Mouse (Mus musculus) limb, embryonic 14.5 days (tissue): ENCODE measurements around the gene Tepp. TPM values are rescaled to one million over a fixed set of nuclear protein-coding genes. Genes with fewer than 3 reads are reported as not detected.

ENCODE experiments used
- ATAC-seq: fragments of 200-750 bp; cut with Nextera tagmentation; 2 replicates; pipeline ENCODE4 v1.8.0; 2017; ENCODE audit warnings: low read depth, moderate number of reproducible peaks, moderate TSS enrichment; ENCODE audit not compliant: low FRiP score
- DNase-seq: peaks from one replicate; pipeline ENCODE4 v3.0.0-alpha.2; 2015; ENCODE audit warnings: low spot score
- H3K27ac ChIP-seq: fragments of 300-500 bp; sonication (generic); replicated peaks from 2 replicates; pipeline ENCODE4 v1.5.1; 2014; ENCODE audit warnings: low read depth, mild to moderate bottlenecking, low read length, moderate library complexity, mixed read lengths
- H3K27me3 ChIP-seq: fragments of 300-500 bp; sonication (generic); 2 replicates; pipeline ENCODE4 v1.6.1; 2014; ENCODE audit warnings: low read length, mixed read lengths; ENCODE audit not compliant: control insufficient read depth, insufficient read depth
- H3K36me3 ChIP-seq: fragments of 300-500 bp; sonication (generic); 2 replicates; pipeline ENCODE4 v1.6.1; 2014; ENCODE audit warnings: mild to moderate bottlenecking, low read length, moderate library complexity, mixed read lengths; ENCODE audit not compliant: control insufficient read depth, insufficient read depth
- H3K4me1 ChIP-seq: fragments of 300-500 bp; sonication (generic); 2 replicates; pipeline ENCODE4 v1.6.1; 2014; ENCODE audit warnings: antibody characterized with exemption, low read length, mixed read lengths; ENCODE audit not compliant: control insufficient read depth, insufficient read depth
- H3K4me2 ChIP-seq: fragments of 300-500 bp; sonication (generic); replicated peaks from 2 replicates; pipeline ENCODE4 v1.6.1; 2014; ENCODE audit warnings: low read depth, mild to moderate bottlenecking, low read length, moderate library complexity; ENCODE audit not compliant: severe bottlenecking
- H3K4me3 ChIP-seq: fragments of 300-500 bp; sonication (generic); replicated peaks from 2 replicates; pipeline ENCODE4 v1.5.1; 2014; ENCODE audit warnings: low read length
- H3K9ac ChIP-seq: fragments of 300-500 bp; sonication (generic); 2 replicates; pipeline ENCODE4 v1.6.1; 2014; ENCODE audit warnings: mild to moderate bottlenecking, low read depth, low read length, moderate library complexity; ENCODE audit not compliant: severe bottlenecking
- H3K9me3 ChIP-seq: fragments of 300-500 bp; sonication (generic); 2 replicates; pipeline ENCODE4 v1.6.1; 2016; ENCODE audit warnings: low read length; ENCODE audit not compliant: control insufficient read depth
- POLR2A ChIP-seq: fragments of 200-500 bp; IDR thresholded peaks from 2 replicates; pipeline ENCODE4 v1.8.0; 2012; ENCODE audit warnings: inconsistent platforms, mild to moderate bottlenecking, moderate library complexity, borderline replicate concordance; ENCODE audit not compliant: insufficient read depth, insufficient read length; ENCODE audit errors: extremely low read depth
- WGBS: fragments of 180-500 bp; shearing (Covaris S2); extraction: QIAGEN DNeasy Blood & Tissue Kit; methylation state at CpG from one replicate; pipeline ENCODE4 v1.1.7; 2014; 5-methylcytosine and 5-hydroxymethylcytosine counted together
- polyA plus RNA-seq, 2 experiments: library from polyadenylated mRNA; depleted of rRNA in 1 of 2; stranded (reverse) in 1 of 2; unstranded in 1 of 2; fragments of >200 nt; fragmentation: Nextera tagmentation in 1 of 2; extraction: Ambion mirVana in 1 of 2; gene quantifications; 2 replicates each; pipeline versions ENCODE4 v1.2.1 to v1.2.3; 2012 to 2014

The Tepp gene
- polyA plus RNA-seq, 2 experiments, result 1.3 TPM; not detected in 1

DNA sequence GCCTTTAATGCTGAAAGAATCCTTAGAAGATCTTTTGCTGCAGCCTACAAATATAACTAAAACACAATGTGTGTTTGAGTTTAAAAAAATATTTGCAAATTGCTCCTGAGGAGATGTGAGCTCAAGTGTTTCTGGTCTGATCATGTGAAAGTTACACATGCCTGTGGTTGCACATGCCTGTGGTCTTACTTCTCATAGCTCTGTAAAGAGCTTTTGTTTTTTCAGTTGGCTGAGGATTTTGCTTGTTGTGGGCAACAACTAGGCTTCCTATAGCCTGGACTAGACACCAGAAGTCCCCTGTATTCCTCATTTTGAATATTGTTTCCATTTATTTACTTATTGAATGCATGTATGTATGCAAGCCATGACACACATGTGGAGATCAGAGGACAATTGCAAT lies 26.0 kb downstream of the Tepp start:
- no peak for DNase-seq
- Histone ChIP-seq H3K4me2 (no peak overlapping the region), H3K4me1 (no peaks in the 10 kb centered on the region), H3K27me3 (no peaks in the 10 kb centered on the region), H3K9me3 (no peaks in the 10 kb centered on the region), H3K36me3 (peaks cover 41% of the 10 kb centered on the region), H3K4me3 (no peak overlapping the region), H3K9ac (no peak overlapping the region), H3K27ac (no peak overlapping the region)
- ATAC-seq, result no peak
- TF ChIP-seq POLR2A, result no peak

GRCm38 (mm10) chr8:95341721-95342120 lies 31.4 kb downstream of the Tepp start:
- no peaks in the 10 kb centered on the region for H3K4me1 ChIP-seq
- H3K27ac ChIP-seq, result no peak overlapping the region
- no peak for TF ChIP-seq POLR2A
- no peak overlapping the region for H3K4me3 ChIP-seq
- H3K27me3 ChIP-seq, result no peaks in the 10 kb centered on the region
- no peaks in the 10 kb centered on the region for H3K9me3 ChIP-seq
- H3K36me3 ChIP-seq, result peaks cover 52% of the 10 kb centered on the region
- H3K4me2 ChIP-seq, result no peak overlapping the region
- 68% methylated on average over 5 of the region's 5 CpGs for WGBS
- ATAC-seq (no peak), DNase-seq (no peak)
- no peak overlapping the region for H3K9ac ChIP-seq

DNA sequence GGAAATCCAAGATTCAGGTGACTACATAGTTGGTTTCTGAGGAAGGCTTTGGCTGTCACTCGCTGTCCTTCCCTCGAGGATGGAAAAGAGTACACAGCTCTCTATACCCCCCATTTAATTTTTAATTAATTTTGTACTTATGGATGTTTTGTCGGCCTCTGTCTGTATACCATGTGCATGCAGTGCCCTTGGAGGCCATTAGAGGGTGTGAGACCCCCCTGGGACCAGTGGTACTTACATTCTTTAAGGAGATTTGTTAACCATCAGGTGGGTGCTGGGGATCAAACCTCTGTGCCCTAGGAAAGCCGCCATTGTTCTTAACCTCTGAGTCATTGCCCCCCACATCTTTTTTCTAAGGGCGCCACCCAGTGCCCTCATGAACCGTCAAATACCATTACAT lies 34.3 kb downstream of the Tepp start:
- no peak for ATAC-seq
- Histone ChIP-seq H3K27me3 (no peaks in the 10 kb centered on the region), H3K36me3 (peaks cover 31% of the 10 kb centered on the region)

GRCm38 (mm10) chr8:95346643-95347545 lies 36.5 kb downstream of the Tepp start:
- Histone ChIP-seq H3K27ac (no peak overlapping the region), H3K9me3 (no peaks in the 10 kb centered on the region), H3K4me1 (peaks cover 14% of the 10 kb centered on the region), H3K9ac (no peak overlapping the region), H3K36me3 (peaks cover 26% of the 10 kb centered on the region), H3K4me2 (no peak overlapping the region), H3K4me3 (no peak overlapping the region), H3K27me3 (peaks cover 9% of the 10 kb centered on the region)
- DNase-seq (peak; percentile 89), ATAC-seq (peak; percentile 62)
- no peak for TF ChIP-seq POLR2A
- 13% methylated on average over 8 of the region's 8 CpGs for WGBS

More for the DNA sequence above, 34.3 kb downstream of the Tepp start:
- Histone ChIP-seq H3K4me1 (peaks cover 10% of the 10 kb centered on the region), H3K9me3 (no peaks in the 10 kb centered on the region), H3K9ac (no peak overlapping the region), H3K4me2 (no peak overlapping the region), H3K4me3 (no peak overlapping the region), H3K27ac (no peak overlapping the region)
- no peak for TF ChIP-seq POLR2A
- DNase-seq, result no peak
- WGBS, result 80% methylated on average over 6 of the region's 6 CpGs

GRCm38 (mm10) chr8:95348356-95348755 lies 38.0 kb downstream of the Tepp start:
- 77% methylated on average over 2 of the region's 2 CpGs for WGBS

More at GRCm38 (mm10) chr8:95348356-95348755, 38.0 kb downstream of the Tepp start:
- H3K4me1 ChIP-seq, result peaks cover 16% of the 10 kb centered on the region
- no peak overlapping the region for H3K27ac ChIP-seq
- no peaks in the 10 kb centered on the region for H3K9me3 ChIP-seq
- DNase-seq (no peak), ATAC-seq (no peak)
- H3K4me2 ChIP-seq, result no peak overlapping the region
- H3K4me3 ChIP-seq, result no peak overlapping the region
- H3K36me3 ChIP-seq, result peaks cover 18% of the 10 kb centered on the region
- peaks cover 12% of the 10 kb centered on the region for H3K27me3 ChIP-seq
- no peak overlapping the region for H3K9ac ChIP-seq
- no peak for TF ChIP-seq POLR2A
